ENCODE assay signal across 9 mouse cellular contexts in the genomic region with DNA sequence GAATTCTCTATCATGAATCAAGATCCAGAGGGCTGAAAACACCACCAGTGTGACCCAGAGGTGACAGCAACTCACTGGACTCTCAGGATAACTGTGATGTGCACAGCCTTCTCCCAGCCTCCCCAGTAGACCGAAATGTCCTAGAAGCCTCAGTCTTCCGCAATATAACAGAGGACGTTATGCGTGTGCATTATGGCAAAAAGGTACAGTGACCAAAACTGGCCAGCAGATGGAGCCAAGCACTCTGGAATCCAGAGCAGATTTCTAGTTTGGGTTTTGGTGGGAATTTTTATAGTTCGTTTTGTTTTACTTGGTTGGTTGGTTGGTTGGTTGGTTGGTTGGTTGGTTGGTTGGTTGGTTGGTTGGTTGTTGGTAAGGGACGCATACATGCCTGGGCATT. TPM values are rescaled to one million over a fixed set of nuclear protein-coding genes. Genes with fewer than 3 reads are reported as not detected.
DNase-seq lines count a peak whose midpoint lies in the region; ATAC-seq and TF ChIP-seq lines count a peak whose summit lies in the region.
"Had no signal": no experiment of that assay in that cellular context is flagged by ENCODE, and none has a peak within 500 bp of the region (broad histone marks: within the 10 kb centered on the region; RNA-seq: fewer than 3 reads in every experiment).

No protein-coding gene starts in this region.

- TF ChIP-seq POLR2A in heart, adult 2 months (IDR thresholded peaks at IDR 0.05; ENCODE audit: insufficient read depth, low read depth, low read length) = no peak

- H3K4me3 ChIP-seq in heart, adult 2 months = no peak overlapping the region
- no peak overlapping the region for H3K4me3 ChIP-seq in heart, embryonic 12.5 days
- H3K4me3 ChIP-seq: embryonic facial prominence, embryonic 15.5 days had no signal

- peak; percentile 72 for TF ChIP-seq CTCF in heart, adult 2 months (IDR thresholded peaks at IDR 0.05)

- H3K9ac ChIP-seq in heart, adult 2 months (ENCODE audit: low read depth, low read length) = no peak overlapping the region
- no peak overlapping the region for H3K9ac ChIP-seq in heart, embryonic 12.5 days
- H3K9ac ChIP-seq: embryonic facial prominence, embryonic 15.5 days had no signal

- intact Hi-C loops in heart, adult 2 months (cut with DNase I) = loop anchor here (1.0 to 10.0 kb wide), 2 partner anchors 303 to 460 kb away; no protein-coding TSS in a partner anchor

- WGBS in heart, adult 2 months = 46% methylated on average over 6 of the region's 6 CpGs
- WGBS in heart, embryonic 12.5 days = 45% methylated on average over 6 of the region's 6 CpGs

- H3K4me1 ChIP-seq in heart, adult 2 months (ENCODE audit: control insufficient read depth, insufficient read depth, low read length) = no peaks in the 10 kb centered on the region
- no peaks in the 10 kb centered on the region for H3K4me1 ChIP-seq in heart, embryonic 12.5 days (replicated peaks)
- H3K4me1 ChIP-seq: embryonic facial prominence, embryonic 15.5 days had no signal

- no peaks in the 10 kb centered on the region for H3K27me3 ChIP-seq in heart, adult 2 months (ENCODE audit: control insufficient read depth, insufficient read depth, low read length)
- 0 out of 2 replicates have a peak, but pooled peaks cover 3% of the 10 kb centered on the region for H3K27me3 ChIP-seq in heart, embryonic 12.5 days (replicated peaks)
- H3K27me3 ChIP-seq: embryonic facial prominence, embryonic 15.5 days had no signal

- H3K27ac ChIP-seq in heart, adult 2 months = no peak overlapping the region
- H3K27ac ChIP-seq in heart, embryonic 12.5 days (ENCODE audit: poor library complexity, severe bottlenecking) = no peak overlapping the region
- H3K27ac ChIP-seq: embryonic facial prominence, embryonic 15.5 days had no signal

- TF ChIP-seq EP300 in heart, adult 2 months (IDR thresholded peaks at IDR 0.05; ENCODE audit: insufficient read depth, low read depth, low read length) = no peak

- no peaks in the 10 kb centered on the region for H3K36me3 ChIP-seq in heart, adult 2 months (ENCODE audit: control insufficient read depth, insufficient read depth, low read length)
- peaks cover 20% of the 10 kb centered on the region for H3K36me3 ChIP-seq in heart, embryonic 12.5 days

- ATAC-seq in heart, embryonic 12.5 days (ENCODE audit: insufficient number of reproducible peaks, low FRiP score) = no peak
- ATAC-seq in megakaryocyte, adult 5-6 weeks (ENCODE audit: poor library complexity, severe bottlenecking) = peak; percentile 59
- ATAC-seq in erythroid progenitor cell, adult 5-6 weeks (replicated peaks; ENCODE audit: low FRiP score, poor library complexity, severe bottlenecking) = no peak; the same call in 1 of the 2 replicates

- no peak overlapping the region for H3K4me2 ChIP-seq in heart, embryonic 12.5 days
- H3K4me2 ChIP-seq: embryonic facial prominence, embryonic 15.5 days had no signal

- DNase-seq in heart, adult 2 months = peak in 1 of 2 experiments; percentile 40
- DNase-seq in urinary bladder, postnatal 14 days (ENCODE audit: low spot score) = peak; percentile 46
- DNase-seq in urinary bladder, postnatal 10 days (ENCODE audit: low spot score) = no peak
- peak; percentile 21 for DNase-seq in cerebellum, adult 8-10 months
- peak; percentile 70 for DNase-seq in layer of hippocampus, adult 11-12 months (ENCODE audit: low spot score)

- H3K79me2 ChIP-seq in heart, adult 2 months (replicated peaks; ENCODE audit: control insufficient read depth, insufficient read depth, low read length) = no peaks in the 10 kb centered on the region

- peaks cover 7% of the 10 kb centered on the region; the same call in 1 of the 2 replicates for H3K9me3 ChIP-seq in heart, embryonic 12.5 days (replicated peaks)
- H3K9me3 ChIP-seq: embryonic facial prominence, embryonic 15.5 days had no signal

RNA-seq across cellular contexts. Expression of gene Fam114a2, which starts 43.3 kb away (rescaled TPM):
- total RNA-seq in heart, adult 2 months (2021) = 10 to 100 TPM; 37.7 to 42.4 TPM
- 26.1 and 32.2 TPM in 2 replicates for polyA plus RNA-seq in heart, adult 2 months (2012; rRNA removed)
- 67.8 and 69.4 TPM in 2 replicates for polyA plus RNA-seq in heart, embryonic 12.5 days (2016; fragmentation: Nextera tagmentation; extraction: Ambion mirVana)
- total RNA-seq in megakaryocyte, adult 5-6 weeks (2015) = 40.8 and 43.6 TPM in 2 replicates
- 32.6 and 40.0 TPM in 2 replicates for total RNA-seq in megakaryocyte, adult 5-6 weeks (2017)
- 16.3 and 23.1 TPM in 2 replicates for total RNA-seq in erythroid progenitor cell, adult 5-6 weeks (2015; ENCODE audit: low replicate concordance)
- 12.0 and 34.5 TPM in 2 replicates for total RNA-seq in erythroid progenitor cell, adult 5-6 weeks (2017; ENCODE audit: low replicate concordance)

RNA-seq across cellular contexts. Expression of gene Mfap3, which starts 43.3 kb away (rescaled TPM):
- total RNA-seq in heart, adult 2 months (2021) = 10 to 100 TPM; 11.1 to 12.5 TPM
- 7.3 and 8.6 TPM in 2 replicates for polyA plus RNA-seq in heart, adult 2 months (2012; rRNA removed)
- 31.2 and 33.5 TPM in 2 replicates for polyA plus RNA-seq in heart, embryonic 12.5 days (2016; fragmentation: Nextera tagmentation; extraction: Ambion mirVana)
- total RNA-seq in megakaryocyte, adult 5-6 weeks (2015) = 39.9 and 47.9 TPM in 2 replicates
- 36.4 and 45.1 TPM in 2 replicates for total RNA-seq in megakaryocyte, adult 5-6 weeks (2017)
- total RNA-seq in erythroid progenitor cell, adult 5-6 weeks (2015; ENCODE audit: low replicate concordance) = 16.9 and 22.6 TPM in 2 replicates
- 5.2 and 9.6 TPM in 2 replicates for total RNA-seq in erythroid progenitor cell, adult 5-6 weeks (2017; ENCODE audit: low replicate concordance)
